Mouse (Mus musculus): ENCODE results near the gene Dlg4.

DNA sequence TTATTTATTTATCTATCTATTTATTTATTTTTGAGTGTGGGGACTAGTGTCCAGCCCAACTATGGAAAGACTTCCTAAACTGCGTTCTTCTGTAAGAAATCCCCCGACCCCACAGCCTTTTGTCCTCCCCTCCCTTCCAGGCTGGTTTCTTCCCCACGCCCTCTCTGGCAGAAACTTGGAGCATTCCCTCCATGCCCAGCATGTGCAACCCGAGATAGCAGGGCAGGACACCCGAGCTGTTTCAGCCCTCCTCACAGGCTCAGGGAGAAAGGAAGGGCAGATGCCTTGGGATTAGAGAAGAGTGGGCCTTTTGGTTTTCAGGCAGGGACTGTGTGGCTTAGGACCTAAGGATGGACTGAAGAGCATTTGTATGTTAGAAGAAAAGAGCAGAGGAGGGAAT, 33.9 kb upstream of the Dlg4 start:
- no peak for TF ChIP-seq CTCF (IDR thresholded peaks at IDR 0.05; ENCODE audit: low read depth, low read length)
- no peak for TF ChIP-seq TAL1 (conservative IDR thresholded peaks at IDR 0.05; ENCODE audit: low read depth, low read length)

Data from G1E (cell line).